Mouse (Mus musculus) spleen, adult 2 months (tissue): ENCODE measurements around the gene Epor.

ENCODE experiments used
- CTCF ChIP-seq: fragments of 200-500 bp; IDR thresholded peaks from 2 replicates; pipeline ENCODE4 v1.5.1; 2011; ENCODE audit warnings: mild to moderate bottlenecking, inconsistent platforms; ENCODE audit not compliant: insufficient read depth, insufficient read length, insufficient replicate concordance; ENCODE audit errors: extremely low read depth
- POLR2A ChIP-seq: fragments of 200-500 bp; IDR thresholded peaks from 2 replicates; pipeline ENCODE4 v1.6.1; 2011; ENCODE audit warnings: low read depth, low read length, inconsistent platforms

DNA sequence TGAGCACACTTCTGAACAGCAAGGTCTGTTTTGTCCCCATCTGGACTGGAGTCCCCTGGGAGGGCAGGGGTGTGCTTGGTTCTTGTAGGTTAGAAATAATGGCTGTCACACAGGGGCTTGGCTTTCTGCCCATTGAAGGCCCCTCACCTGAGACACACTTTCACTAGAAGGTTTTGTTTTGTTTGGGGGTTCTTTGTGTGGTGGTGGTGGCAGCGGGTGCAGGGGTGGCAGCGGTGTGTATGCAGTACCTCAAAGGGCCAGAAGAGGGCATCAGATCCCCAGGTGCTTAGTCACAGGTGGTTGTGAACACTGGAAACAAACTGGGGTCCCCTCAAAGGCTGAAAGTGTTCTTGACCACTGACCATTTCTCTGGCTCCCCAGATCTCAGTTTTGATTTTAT lies 14.7 kb upstream of the Epor start:
- no peak for TF ChIP-seq POLR2A
- peak; percentile 64; the same call in 1 of the 2 replicates for TF ChIP-seq CTCF
